Mouse (Mus musculus) ovary, postnatal 14 days (tissue): ENCODE results near the gene Gm49358.

Source experiments
- DNase-seq: peaks from one replicate; pipeline ENCODE4 v3.0.0; 2022; ENCODE audit warnings: low spot score

Gene Gm49358

DNA sequence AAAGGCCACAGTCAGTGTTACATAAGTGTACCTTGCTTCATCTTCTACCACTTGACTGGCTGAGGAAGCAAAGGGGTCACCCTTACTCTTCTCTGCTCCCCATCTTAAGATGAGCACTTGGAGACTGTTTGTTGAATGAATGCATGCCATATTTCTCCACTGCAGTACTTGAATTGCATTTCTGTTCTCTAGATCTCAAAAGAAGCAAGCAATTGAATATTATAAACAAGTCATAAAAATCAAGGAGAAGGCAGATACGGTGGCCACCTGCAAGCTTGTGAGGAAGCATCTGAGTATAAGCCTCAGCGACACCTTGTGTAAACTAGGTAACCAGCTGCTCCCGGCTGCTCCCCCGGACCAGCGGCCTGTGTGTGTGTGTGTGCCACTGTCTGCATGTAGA lies at the start of gene Gm49358:
TSS of gene Gm49358 (plus strand) at position 301 of the 400 bp plus-strand sequence.
- no peak for DNase-seq

DNA sequence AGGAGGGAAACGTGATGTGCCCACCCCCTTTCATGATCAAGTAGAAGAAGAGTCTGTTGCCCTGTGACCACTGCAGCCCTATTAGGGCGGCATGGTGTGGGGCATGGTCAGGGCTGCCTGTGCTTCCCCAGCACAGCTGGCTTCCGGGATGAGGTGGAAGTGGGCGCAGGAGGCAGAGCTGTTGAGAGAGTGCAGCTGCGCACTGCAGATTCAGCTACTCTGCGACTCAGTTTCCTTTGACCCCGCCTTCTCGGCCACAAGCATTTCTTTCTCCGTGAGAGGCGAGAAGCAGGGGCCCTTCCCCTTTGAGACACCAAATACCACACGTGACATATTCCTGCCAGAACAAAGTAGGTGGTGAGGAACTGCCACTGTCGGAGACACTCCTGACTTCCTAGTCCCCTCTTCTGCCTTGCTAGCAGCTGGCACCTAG lies 36.2 kb upstream of the Gm49358 start:
- no peak for DNase-seq

DNA sequence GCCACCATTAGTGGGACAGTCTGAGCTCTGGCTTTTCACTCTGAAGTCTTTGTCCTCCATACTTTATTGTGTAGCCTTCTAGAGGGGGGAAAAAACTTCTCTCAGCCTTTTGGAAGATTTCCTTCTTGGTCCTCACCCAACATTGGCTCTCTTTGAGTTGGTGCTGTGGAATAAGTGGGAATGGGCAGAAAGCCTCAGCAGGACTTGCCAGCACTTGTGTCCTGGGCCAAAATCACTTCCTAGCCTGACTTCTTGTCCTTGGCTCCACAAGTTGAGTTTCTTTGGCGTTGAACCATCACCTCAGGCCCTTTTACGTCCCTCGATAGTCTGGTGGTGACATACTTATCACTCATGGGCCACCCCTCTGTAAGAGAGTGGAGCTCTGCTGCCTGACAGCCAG lies 35.6 kb upstream of the Gm49358 start:
- DNase-seq = no peak

DNA sequence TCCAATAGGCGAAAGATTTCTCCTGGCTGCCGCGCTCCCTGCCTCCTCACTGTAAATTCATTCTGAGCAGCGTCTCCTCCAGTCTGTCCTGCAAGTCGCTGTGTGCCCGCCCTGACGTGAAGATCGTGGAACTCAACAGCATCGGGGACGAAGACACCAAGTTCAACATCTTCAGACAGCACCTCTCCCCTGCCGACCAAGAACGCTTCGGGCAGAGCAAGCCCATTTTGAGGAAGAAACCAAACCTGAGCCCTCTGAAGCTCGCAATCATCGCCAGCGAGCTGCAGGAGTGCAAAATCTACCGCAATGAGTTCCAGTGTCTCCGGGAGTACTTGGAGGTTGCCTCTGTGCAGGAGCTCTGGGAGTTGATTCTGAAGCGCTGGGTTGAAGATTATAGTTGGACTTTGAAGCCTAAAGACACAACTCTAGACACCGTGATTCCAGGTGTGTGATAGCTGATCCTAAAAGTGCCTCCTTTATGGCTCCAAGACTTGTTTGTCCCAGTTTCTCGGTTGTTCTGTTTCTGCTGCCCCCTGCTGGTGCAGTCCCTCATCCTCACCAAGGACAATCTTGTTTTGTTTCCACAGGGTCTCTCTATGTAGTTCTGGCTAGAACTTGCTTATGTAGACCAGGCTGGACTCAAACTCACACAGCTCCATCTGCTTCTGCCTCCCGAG lies 32.8 kb upstream of the Gm49358 start:
- DNase-seq = peak; percentile 83

DNA sequence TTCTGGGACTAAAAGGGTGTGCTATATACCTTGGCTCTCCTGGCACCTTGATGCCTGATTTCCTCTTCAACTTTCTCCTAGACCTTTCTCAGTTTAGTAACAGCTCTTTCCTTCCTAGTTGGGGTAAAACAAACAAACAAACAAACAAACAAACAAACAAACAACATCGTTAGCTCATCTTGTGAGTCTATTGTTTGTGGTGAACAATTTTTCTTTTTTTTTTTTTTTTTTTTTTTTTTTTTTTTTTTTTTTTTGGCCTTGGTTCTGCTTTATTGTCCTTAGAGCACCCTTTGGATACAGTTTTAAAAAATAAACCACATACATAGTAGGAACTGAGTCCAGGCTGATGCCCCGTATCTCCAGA lies 32.3 kb upstream of the Gm49358 start:
- no peak for DNase-seq

DNA sequence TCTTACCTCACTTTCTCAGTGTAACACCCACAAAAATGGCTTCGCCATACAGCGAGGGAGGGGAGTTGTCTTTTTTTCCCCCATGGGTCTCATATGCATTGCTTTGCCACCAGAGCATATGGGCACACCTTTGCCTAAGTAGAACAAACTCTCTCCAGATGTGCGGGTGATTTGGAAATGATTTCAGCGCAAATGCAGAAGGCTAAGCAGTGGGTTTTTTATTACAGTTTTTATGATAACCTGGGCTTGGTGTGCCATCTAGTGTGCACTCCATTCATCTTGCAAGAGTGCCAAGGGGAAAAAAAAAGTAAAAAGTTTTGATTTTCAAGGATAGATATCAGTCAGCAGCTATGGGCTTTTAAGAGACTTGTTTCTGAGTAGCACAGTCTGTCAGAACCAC lies 28.7 kb upstream of the Gm49358 start:
- no peak for DNase-seq

DNA sequence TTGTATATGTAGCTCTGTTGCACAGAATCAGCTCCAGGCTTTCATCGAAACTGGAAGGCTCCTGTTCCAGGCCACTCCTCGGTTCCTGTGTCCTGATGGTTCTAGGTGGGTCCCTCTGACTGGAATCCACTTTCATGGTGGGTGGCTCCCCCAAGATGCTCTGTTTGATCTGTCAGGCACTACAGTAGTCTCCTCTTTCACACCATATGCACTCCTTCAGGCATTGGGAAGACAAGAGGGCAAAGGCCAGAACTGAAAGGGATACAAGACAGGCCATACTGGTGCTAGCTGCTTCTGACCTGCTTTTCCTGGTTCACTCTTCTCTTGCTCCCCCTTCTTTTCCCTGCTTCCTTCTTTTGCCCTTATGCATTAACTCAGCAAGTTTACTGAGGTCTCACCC lies 20.9 kb upstream of the Gm49358 start:
- DNase-seq = no peak

DNA sequence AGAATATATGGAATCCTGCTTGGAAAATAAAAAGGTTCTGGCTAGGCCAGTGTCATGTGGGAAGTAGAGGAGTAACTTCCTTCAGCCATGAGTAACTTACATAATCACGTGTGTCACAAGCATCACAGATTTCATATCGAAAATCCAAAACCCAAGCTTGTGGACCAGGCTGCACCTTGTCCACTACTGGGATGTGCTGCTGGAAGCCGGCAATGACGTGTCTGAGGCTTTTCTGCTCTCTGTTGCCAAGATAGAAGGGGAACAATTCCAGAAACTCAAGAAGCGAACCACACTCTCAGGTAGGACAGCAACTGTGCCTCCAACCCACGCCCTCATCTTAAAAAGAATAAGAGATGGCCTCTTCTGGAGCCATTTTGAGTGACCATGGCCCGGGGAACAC lies 19.5 kb upstream of the Gm49358 start:
- no peak for DNase-seq

DNA sequence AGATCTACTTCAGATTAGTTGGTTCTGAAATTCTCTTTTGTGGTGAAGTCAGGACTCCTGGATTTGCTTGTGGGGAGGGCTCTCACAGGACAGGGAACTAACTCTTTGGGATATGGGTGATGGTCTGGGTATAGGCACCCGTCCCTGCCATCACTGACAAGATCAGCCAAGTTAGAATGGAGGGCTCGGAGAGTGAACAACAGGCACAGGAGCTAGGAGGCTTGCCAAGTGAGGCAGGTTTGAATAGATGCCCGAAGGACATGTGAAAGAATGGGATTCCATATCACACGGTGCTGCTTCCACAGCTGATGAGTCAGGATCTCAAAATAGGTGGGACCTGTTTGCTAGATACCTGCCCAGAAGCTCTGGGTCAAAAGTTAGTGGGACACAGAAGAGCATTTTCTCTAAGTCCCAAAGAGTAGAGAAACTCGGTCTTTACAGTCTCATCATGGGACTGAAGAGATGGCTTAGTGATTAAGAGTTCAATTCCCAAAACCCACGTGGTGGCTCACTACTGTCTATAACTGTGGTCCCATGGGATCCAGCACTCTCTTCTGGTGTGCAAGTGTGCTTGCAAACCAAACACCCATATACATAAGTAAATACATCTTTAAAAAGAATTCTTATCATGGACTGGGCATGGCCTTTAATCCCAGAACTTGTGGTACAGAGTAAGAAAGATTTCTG lies 7.8 kb upstream of the Gm49358 start:
- DNase-seq = no peak

DNA sequence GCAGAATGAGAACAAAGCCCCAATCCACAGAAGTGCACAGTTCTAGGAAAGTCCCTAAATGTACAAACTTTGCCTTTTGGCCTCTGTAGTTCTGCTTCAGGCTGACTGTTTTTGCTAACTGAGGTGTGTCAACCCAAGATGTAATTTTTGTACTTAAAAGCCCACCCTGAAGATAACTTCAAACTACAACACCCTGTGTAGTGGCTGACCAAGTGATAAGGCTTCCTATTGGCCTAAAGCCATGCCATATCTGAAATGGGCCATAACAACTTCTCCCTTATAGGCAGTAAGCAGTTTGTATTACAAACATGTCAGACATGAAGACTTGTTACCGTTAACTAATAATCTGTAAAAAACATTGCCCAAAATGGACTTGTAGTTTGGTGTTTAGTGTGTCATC lies 6.0 kb upstream of the Gm49358 start:
- DNase-seq = no peak

DNA sequence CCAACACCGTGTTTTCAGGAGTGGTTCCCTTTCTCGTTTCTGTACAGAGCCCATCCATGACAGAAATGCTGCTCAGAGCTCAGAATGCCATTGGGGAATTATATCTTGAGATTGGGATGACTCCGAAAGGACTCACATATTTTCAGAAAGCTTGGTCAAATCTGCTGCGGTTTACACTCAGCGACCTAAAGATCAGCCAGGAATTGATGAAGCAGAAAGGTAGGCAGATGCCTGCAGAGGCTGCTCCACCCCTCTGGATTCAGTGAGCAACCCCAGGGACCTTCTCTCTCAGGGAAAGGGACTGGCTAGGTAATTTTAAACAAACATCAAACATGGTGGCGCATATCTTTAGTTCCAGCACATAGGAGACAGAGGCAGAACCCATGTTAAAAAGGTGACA lies 5.6 kb upstream of the Gm49358 start:
- DNase-seq = no peak

DNA sequence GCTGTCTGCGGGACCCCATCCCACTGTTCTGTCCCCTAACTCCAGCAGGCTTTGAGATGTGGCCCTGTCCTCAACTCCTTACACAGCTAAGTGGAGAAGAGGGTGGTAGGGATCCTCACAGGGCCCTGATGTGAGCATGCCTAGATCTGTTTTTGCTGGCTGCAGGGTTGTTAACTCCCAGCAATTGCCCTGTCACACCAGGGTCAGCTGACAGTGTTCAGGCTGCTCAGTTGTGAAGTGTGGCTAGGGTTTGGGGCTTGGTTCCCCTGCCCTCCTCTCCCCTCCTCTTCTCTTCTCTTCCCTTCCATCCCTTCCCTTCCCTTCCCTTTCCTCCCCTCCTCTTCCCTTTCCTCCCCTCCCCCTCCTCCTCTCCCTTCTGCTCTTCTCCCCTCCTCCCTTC lies 2.5 kb upstream of the Gm49358 start:
- DNase-seq = no peak

DNA sequence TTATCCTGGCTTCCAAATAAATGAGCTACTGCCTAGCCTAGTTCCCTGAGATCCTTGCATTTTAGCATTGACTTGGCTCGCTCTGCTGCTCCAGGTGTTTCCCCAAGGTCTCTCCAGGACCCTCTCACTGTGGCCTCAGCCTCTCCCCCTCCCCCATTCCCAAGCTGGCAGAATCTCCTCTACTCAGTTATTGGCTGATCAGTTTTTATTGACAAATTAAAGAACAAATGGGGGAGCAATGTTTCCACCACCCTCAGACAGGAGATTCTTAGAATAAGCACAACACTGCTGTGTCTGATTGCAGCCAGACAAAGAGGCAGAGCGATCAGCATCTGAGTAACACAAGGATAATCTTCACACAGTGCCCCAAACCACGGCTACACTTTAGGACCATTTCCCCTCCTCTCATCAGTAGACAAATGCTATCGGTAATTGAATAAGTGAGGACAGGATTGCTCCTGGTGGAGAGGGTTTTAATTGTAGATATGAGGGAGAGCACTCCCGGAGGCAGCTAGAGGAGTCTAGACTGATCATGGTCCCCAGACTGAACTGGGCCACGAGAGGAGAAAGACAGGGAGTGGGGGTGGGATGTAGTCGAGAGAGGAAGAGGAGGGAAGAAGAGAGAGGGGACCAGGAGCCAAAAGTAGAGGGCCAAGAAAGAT lies 1.9 kb upstream of the Gm49358 start:
- DNase-seq = no peak

DNA sequence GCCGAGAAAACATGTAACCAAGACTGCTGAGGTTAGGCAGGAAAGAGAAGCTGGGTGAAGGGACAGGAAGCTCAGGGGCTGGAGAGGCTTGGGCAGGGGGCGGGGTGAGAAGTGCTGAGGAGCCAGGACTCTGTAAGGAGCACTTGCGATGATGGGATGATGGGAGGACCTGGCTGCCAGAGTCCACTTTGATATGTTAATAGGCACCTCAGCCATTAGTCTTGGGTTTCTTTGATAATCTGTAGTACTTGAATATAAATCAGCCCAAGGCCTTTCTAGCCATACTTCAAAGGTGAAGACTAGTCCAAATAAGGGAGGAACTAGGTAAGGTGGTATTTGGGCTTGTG lies 1.4 kb upstream of the Gm49358 start:
- no peak for DNase-seq

DNA sequence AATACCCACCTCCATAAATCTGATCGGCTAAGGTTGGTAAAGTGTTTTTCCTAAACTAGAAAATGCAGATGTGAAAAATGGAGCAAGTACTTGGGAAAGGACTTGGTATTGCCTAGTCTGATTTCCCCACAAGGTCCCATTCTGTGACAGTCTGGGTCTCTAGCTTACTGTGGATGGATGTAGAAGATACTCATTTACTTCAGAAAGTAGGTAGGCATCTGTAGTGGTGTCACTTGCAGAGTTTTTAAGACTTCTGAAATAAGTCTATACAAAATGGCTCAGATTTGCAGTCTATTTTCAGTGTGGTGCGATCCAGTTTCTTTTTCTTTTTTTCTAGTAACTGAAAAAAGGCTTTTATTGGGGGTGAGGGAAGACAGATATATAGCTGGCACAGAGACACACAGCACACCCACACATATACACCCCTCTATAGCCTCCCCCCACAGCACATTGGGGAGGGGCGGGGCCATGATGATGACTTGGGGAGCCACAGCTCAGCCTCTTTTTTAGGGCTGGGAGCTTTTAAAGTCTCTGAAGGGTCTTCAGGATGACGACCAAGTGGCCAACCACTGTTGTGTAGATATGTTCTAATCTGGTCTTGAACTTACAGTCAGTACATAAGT lies 1.7 kb downstream of the Gm49358 start:
- DNase-seq = no peak

DNA sequence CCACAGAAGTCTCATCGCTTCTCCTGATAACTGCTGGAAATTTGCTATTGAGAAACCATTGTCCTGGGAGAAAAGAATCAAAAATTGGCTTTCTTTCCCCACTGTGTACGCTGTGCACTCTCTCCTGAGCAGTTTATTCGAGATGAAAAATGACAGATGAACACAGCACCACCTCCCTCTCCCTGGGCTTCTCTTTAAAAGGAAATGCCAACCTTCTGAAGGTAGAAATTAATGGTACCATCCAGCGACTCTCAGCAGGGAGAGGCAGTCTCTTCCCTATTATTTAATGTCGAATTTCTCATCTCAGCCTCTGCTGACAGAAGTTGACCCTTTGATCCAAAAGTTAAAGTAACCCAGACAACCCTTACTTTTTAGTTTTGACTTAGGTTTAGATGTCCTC lies 5.4 kb downstream of the Gm49358 start:
- no peak for DNase-seq

DNA sequence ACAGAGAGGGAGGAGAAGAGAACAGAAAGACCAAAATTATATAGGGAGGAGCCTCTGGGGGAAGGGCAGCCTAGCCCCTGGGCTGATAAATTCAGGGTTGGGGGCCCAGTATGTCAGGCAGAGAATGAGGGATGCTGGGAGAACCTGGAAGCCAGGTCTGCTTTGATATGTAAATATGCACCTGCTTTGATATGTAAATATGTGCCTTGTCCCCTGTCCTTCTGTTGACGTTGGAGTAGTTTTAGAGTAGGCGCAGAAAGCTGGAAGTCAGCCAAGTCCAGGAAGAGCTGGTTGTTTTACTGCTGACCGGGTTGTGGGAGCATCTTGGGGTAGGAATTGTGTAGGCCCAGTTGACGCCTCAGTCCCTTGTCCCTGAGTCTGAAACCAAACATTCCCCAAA lies 6.0 kb downstream of the Gm49358 start:
- DNase-seq = no peak

DNA sequence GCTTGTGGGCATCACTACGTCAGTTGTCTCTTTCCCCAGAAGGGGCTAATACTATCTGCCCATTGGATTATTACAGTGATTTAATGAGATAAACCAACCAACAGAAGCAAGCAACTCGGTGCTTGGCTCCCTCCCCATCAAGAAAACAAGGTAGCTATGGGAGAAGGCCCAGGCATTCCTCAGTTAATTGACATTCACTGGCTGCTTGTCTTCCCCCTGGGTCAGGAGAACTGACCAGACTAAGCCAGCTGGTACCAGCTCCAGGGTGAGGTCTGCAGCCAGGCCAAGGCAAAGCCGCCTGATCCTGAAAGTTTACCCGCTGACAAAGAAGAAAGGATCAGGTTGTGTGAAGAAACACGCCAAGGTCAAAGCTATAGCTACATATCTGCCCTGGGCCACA lies 7.9 kb downstream of the Gm49358 start:
- DNase-seq = no peak

DNA sequence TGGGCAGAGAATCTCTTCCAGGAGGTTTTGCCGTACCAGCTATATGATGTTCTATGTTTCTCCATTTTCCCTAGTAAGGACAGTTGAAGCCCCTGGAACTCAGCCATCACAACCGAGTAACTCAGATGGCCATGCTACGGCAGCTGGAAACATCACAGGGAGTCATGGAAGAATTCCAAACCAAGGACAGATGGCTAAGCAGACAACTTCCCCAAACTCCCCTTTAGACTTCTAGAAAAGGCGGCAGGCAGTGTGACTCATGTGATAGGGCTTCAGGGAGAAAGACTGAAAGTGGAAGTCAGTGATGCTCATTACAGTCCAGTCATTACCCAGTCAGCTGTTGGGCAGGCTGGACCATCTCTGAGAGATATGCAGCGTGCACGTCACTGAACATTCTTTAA lies 8.5 kb downstream of the Gm49358 start:
- DNase-seq = no peak

DNA sequence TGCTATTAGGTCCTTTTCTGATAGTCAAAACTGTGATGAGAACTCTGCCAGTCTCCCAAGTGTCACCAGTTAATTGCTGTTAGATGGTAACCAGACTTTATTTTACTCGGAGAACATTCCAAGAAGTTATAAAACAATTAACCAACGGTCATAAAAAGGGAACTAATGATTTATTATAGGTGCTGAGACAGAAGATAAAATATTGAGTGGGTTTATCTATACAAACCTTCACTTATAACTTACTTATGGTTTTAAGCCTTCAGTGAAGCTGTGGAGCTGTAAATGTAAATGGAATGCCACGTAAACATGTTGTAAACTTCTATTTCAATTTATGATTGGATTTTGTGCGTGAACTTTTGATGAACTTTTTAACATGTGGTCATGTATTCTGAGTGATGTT lies 9.6 kb downstream of the Gm49358 start:
- no peak for DNase-seq

DNA sequence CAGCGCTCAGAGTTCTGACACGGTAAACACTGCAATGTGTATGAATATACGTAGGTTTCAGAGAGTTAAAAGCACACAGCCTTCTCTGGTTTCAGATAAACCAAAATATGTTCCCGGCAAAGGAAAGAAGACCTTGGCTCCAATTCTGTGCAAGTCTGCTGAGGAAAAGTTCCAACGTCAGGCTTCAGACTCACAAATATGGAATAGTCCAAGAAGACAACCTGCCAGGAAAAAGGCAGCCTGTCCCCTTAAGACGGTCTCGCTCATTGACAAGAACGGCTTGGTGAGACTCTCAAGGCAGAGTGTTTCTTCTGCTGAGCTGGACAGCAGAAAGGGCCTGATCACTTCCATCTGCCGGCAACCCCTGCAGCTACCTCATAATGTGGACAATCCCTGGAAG lies 12.5 kb downstream of the Gm49358 start:
- DNase-seq = no peak

DNA sequence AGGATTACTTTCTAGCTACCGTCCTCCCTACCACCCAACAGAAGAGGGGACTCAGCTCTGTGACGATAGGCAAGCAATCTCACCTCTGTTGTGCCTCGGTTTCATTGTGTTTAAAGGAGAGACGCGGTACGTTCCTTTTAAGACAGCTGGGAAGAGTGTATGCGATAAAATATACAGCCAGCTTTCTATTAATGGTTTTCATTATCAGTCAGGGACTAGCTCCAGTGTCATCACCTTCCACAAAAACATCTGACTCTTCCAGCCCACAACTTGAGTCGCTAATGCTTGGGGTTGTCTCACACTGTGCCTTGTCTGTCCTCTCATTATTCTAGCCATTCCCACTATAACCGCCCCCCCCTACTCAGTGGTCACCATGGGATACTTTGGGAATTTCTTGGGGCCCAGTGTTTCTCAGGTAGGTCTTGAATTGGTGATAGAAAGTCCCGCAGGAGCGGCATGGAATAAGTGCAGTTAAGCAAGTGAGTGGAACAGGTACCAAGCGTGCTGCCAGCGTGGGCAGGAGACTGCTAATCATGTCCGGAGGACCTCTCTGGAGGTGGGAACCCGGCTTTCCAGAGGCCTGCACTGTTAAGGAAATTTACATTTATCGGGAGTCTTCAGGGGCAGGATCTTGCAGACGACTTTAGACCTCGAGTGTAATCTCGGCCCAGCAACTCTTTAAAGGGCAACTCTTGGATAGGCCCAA lies 14.0 kb downstream of the Gm49358 start:
- no peak for DNase-seq
